Mouse (Mus musculus): ENCODE measurements around the gene Mblac1. TPM values are rescaled to one million over a fixed set of nuclear protein-coding genes. Genes with fewer than 3 reads are reported as not detected.

The Mblac1 gene
- total and polyA plus RNA-seq, 3 experiments: 1.7 to 3.5 (median 2.3) TPM

GRCm38 (mm10) chr5:138229511-138229910, 35.4 kb downstream of the Mblac1 start:
- Histone ChIP-seq H3K79me2 (replicated peaks; ENCODE audit: control insufficient read depth, insufficient read depth, low read length) (no peaks in the 10 kb centered on the region), H3K4me3 (no peak overlapping the region), H3K4me1 (ENCODE audit: control insufficient read depth, insufficient read depth, low read length) (no peaks in the 10 kb centered on the region), H3K27me3 (ENCODE audit: control insufficient read depth, insufficient read depth, low read length) (no peaks in the 10 kb centered on the region), H3K27ac (no peak overlapping the region), H3K36me3 (ENCODE audit: control insufficient read depth, insufficient read depth, low read length) (no peaks in the 10 kb centered on the region), H3K9ac (ENCODE audit: low read depth, low read length) (no peak overlapping the region)
- DNase-seq: no peak
- intact Hi-C loops (cut with DNase I): no loop called here
- 83% methylated on average over 3 of the region's 3 CpGs for WGBS
- TF ChIP-seq CTCF (IDR thresholded peaks at IDR 0.05) (no peak), POLR2A (IDR thresholded peaks at IDR 0.05; ENCODE audit: insufficient read depth, low read depth, low read length) (no peak), EP300 (IDR thresholded peaks at IDR 0.05; ENCODE audit: insufficient read depth, low read depth, low read length) (no peak)

- no peak for DNase-seq
- H3K27ac ChIP-seq: no peak overlapping the region
- no peaks in the 10 kb centered on the region for H3K4me1 ChIP-seq (ENCODE audit: control insufficient read depth, insufficient read depth, low read length)
- H3K4me3 ChIP-seq: no peak overlapping the region
- H3K27me3 ChIP-seq (ENCODE audit: control insufficient read depth, insufficient read depth, low read length): no peaks in the 10 kb centered on the region
- WGBS: 85% methylated on average over 2 of the region's 2 CpGs
- no peaks in the 10 kb centered on the region for H3K79me2 ChIP-seq (replicated peaks; ENCODE audit: control insufficient read depth, insufficient read depth, low read length)
- TF ChIP-seq CTCF (IDR thresholded peaks at IDR 0.05): no peak
- no peak for TF ChIP-seq EP300 (IDR thresholded peaks at IDR 0.05; ENCODE audit: insufficient read depth, low read depth, low read length)
- TF ChIP-seq POLR2A (IDR thresholded peaks at IDR 0.05; ENCODE audit: insufficient read depth, low read depth, low read length): no peak
- H3K36me3 ChIP-seq (ENCODE audit: control insufficient read depth, insufficient read depth, low read length): no peaks in the 10 kb centered on the region
- intact Hi-C loops (cut with DNase I): no loop called here
- no peak overlapping the region for H3K9ac ChIP-seq (ENCODE audit: low read depth, low read length)
Measured at GRCm38 (mm10) chr5:138233778-138234177, 39.7 kb downstream of the Mblac1 start.

GRCm38 (mm10) chr5:138234224-138234623, 40.1 kb downstream of the Mblac1 start:
- no peaks in the 10 kb centered on the region for H3K4me1 ChIP-seq (ENCODE audit: control insufficient read depth, insufficient read depth, low read length)
- no peak for DNase-seq
- intact Hi-C loops (cut with DNase I): no loop called here
- H3K79me2 ChIP-seq (replicated peaks; ENCODE audit: control insufficient read depth, insufficient read depth, low read length): no peaks in the 10 kb centered on the region
- TF ChIP-seq POLR2A (IDR thresholded peaks at IDR 0.05; ENCODE audit: insufficient read depth, low read depth, low read length): no peak
- TF ChIP-seq EP300 (IDR thresholded peaks at IDR 0.05; ENCODE audit: insufficient read depth, low read depth, low read length): no peak
- no peak for TF ChIP-seq CTCF (IDR thresholded peaks at IDR 0.05)
- H3K27ac ChIP-seq: no peak overlapping the region
- no peak overlapping the region for H3K4me3 ChIP-seq
- no peaks in the 10 kb centered on the region for H3K36me3 ChIP-seq (ENCODE audit: control insufficient read depth, insufficient read depth, low read length)
- no peak overlapping the region for H3K9ac ChIP-seq (ENCODE audit: low read depth, low read length)
- no peaks in the 10 kb centered on the region for H3K27me3 ChIP-seq (ENCODE audit: control insufficient read depth, insufficient read depth, low read length)

GRCm38 (mm10) chr5:138241511-138241910, 47.4 kb downstream of the Mblac1 start:
- intact Hi-C loops (cut with DNase I): no loop called here
- Histone ChIP-seq H3K27ac (no peak overlapping the region), H3K4me3 (no peak overlapping the region), H3K27me3 (ENCODE audit: control insufficient read depth, insufficient read depth, low read length) (no peaks in the 10 kb centered on the region), H3K4me1 (ENCODE audit: control insufficient read depth, insufficient read depth, low read length) (no peaks in the 10 kb centered on the region), H3K9ac (ENCODE audit: low read depth, low read length) (no peak overlapping the region), H3K36me3 (ENCODE audit: control insufficient read depth, insufficient read depth, low read length) (no peaks in the 10 kb centered on the region), H3K79me2 (replicated peaks; ENCODE audit: control insufficient read depth, insufficient read depth, low read length) (no peaks in the 10 kb centered on the region)
- no peak for DNase-seq
- TF ChIP-seq POLR2A (IDR thresholded peaks at IDR 0.05; ENCODE audit: insufficient read depth, low read depth, low read length): no peak
- TF ChIP-seq CTCF (IDR thresholded peaks at IDR 0.05): no peak
- TF ChIP-seq EP300 (IDR thresholded peaks at IDR 0.05; ENCODE audit: insufficient read depth, low read depth, low read length): no peak
- 22% methylated on average over 2 of the region's 2 CpGs for WGBS

Small RNAs within 50 kb of the gene (microRNA-seq; reads per million reads assigned to microRNA genes)
- gene Mir106b (1,050 to 5,702 reads per million in 2 experiments), gene Mir25 (780 to 1,868 reads per million in 2 experiments), gene Mir93 (11,630 to 14,308 reads per million in 2 experiments)

Other genes starting within 250 kb of the Mblac1 start
- gene Gjc3, start 231.2 kb upstream of the Mblac1 start, total RNA-seq (2021): under 1 TPM; 0.18 to 0.29 TPM
- 0.43 and 0.67 TPM in 2 replicates for gene Gjc3, start 231.2 kb upstream of the Mblac1 start, polyA plus RNA-seq (2012; rRNA removed)
- gene Azgp1, start 212.8 kb upstream of the Mblac1 start, total RNA-seq (2021): not detected
- gene Azgp1, start 212.8 kb upstream of the Mblac1 start, polyA plus RNA-seq (2012; rRNA removed): 1.1 TPM in 1 of 2 replicates, not detected in the other
- not detected for gene Smok3a, start 173.1 kb upstream of the Mblac1 start, total RNA-seq (2021)
- not detected in 2 replicates for gene Smok3a, start 173.1 kb upstream of the Mblac1 start, polyA plus RNA-seq (2012; rRNA removed)
- not detected for gene Smok3b, start 172.9 kb upstream of the Mblac1 start, total RNA-seq (2021)
- gene Smok3b, start 172.9 kb upstream of the Mblac1 start, polyA plus RNA-seq (2012; rRNA removed): not detected in 2 replicates
- not detected for gene Smok3c, start 141.1 kb upstream of the Mblac1 start, total RNA-seq (2021)
- not detected in 2 replicates for gene Smok3c, start 141.1 kb upstream of the Mblac1 start, polyA plus RNA-seq (2012; rRNA removed)
- gene Zkscan1, start 109.2 kb upstream of the Mblac1 start, total RNA-seq (2021): 10 to 100 TPM; 14.0 to 15.3 TPM
- gene Zkscan1, start 109.2 kb upstream of the Mblac1 start, polyA plus RNA-seq (2012; rRNA removed): 3.7 and 6.4 TPM in 2 replicates
- gene Zscan21, start 77.4 kb upstream of the Mblac1 start, total RNA-seq (2021): 10 to 100 TPM; 10.1 to 11.7 TPM
- 5.9 and 9.4 TPM in 2 replicates for gene Zscan21, start 77.4 kb upstream of the Mblac1 start, polyA plus RNA-seq (2012; rRNA removed)
- gene Zfp113, start 38.6 kb upstream of the Mblac1 start, total RNA-seq (2021): 1 to 10 TPM; 8.1 to 8.8 TPM
- 2.1 and 2.3 TPM in 2 replicates for gene Zfp113, start 38.6 kb upstream of the Mblac1 start, polyA plus RNA-seq (2012; rRNA removed)
- gene Cops6, start 33.2 kb upstream of the Mblac1 start, total RNA-seq (2021): 100 to 1,000 TPM; 121 to 135 TPM
- 116 and 149 TPM in 2 replicates for gene Cops6, start 33.2 kb upstream of the Mblac1 start, polyA plus RNA-seq (2012; rRNA removed)
- gene Ap4m1, start 22.3 kb upstream of the Mblac1 start, total RNA-seq (2021): 1 to 10 TPM; 7.3 to 7.5 TPM
- 15.2 and 16.3 TPM in 2 replicates for gene Ap4m1, start 22.3 kb upstream of the Mblac1 start, polyA plus RNA-seq (2012; rRNA removed)
- 1 to 10 TPM; 8.8 to 9.6 TPM for gene Mcm7, start 21.9 kb upstream of the Mblac1 start, total RNA-seq (2021)
- gene Mcm7, start 21.9 kb upstream of the Mblac1 start, polyA plus RNA-seq (2012; rRNA removed): 8.5 and 9.8 TPM in 2 replicates
- 10 to 100 TPM; 32.1 to 36.5 TPM for gene Taf6, start 6.9 kb upstream of the Mblac1 start, total RNA-seq (2021)
- 56.7 and 67.5 TPM in 2 replicates for gene Taf6, start 6.9 kb upstream of the Mblac1 start, polyA plus RNA-seq (2012; rRNA removed)
- 1 to 10 TPM; 5.9 to 7.2 TPM for gene Cnpy4, start 6.8 kb upstream of the Mblac1 start, total RNA-seq (2021)
- gene Cnpy4, start 6.8 kb upstream of the Mblac1 start, polyA plus RNA-seq (2012; rRNA removed): 2.2 and 4.1 TPM in 2 replicates
- gene Nxpe5, start 31.6 kb downstream of the Mblac1 start, total RNA-seq (2021): 1 to 10 TPM in 1 of 2 experiments, under 1 TPM in 1; 0.98 to 1.2 TPM
- 0.10 and 0.26 TPM in 2 replicates for gene Nxpe5, start 31.6 kb downstream of the Mblac1 start, polyA plus RNA-seq (2012; rRNA removed)
- 10 to 100 TPM; 45.5 to 54.3 TPM for gene Lamtor4, start 61.2 kb downstream of the Mblac1 start, total RNA-seq (2021)
- gene Lamtor4, start 61.2 kb downstream of the Mblac1 start, polyA plus RNA-seq (2012; rRNA removed): 151 and 163 TPM in 2 replicates
- 1 to 10 TPM; 3.7 to 4.0 TPM for gene BC037034, start 69.7 kb downstream of the Mblac1 start, total RNA-seq (2021)
- gene BC037034, start 69.7 kb downstream of the Mblac1 start, polyA plus RNA-seq (2012; rRNA removed): 10.4 and 15.2 TPM in 2 replicates
- gene Gal3st4, start 78.5 kb downstream of the Mblac1 start, total RNA-seq (2021): under 1 TPM; 0.23 to 0.30 TPM
- gene Gal3st4, start 78.5 kb downstream of the Mblac1 start, polyA plus RNA-seq (2012; rRNA removed): 0.29 and 0.70 TPM in 2 replicates
- gene Gm43720, start 85.6 kb downstream of the Mblac1 start, total RNA-seq (2021): not detected
- not detected in 2 replicates for gene Gm43720, start 85.6 kb downstream of the Mblac1 start, polyA plus RNA-seq (2012; rRNA removed)
- gene Gpc2, start 85.7 kb downstream of the Mblac1 start, total RNA-seq (2021): under 1 TPM; 0.09 to 0.39 TPM
- gene Gpc2, start 85.7 kb downstream of the Mblac1 start, polyA plus RNA-seq (2012; rRNA removed): 1.8 and 1.9 TPM in 2 replicates
- gene Stag3, start 85.9 kb downstream of the Mblac1 start, total RNA-seq (2021): not detected
- gene Stag3, start 85.9 kb downstream of the Mblac1 start, polyA plus RNA-seq (2012; rRNA removed): 0.29 and 0.98 TPM in 2 replicates
- gene Pvrig, start 147.6 kb downstream of the Mblac1 start, total RNA-seq (2021): under 1 TPM; 0.31 to 0.41 TPM
- gene Pvrig, start 147.6 kb downstream of the Mblac1 start, polyA plus RNA-seq (2012; rRNA removed): 0.14 and 0.15 TPM in 2 replicates
- 1 to 10 TPM; 3.5 to 4.5 TPM for gene Zfp157, start 247.2 kb downstream of the Mblac1 start, total RNA-seq (2021)
- gene Zfp157, start 247.2 kb downstream of the Mblac1 start, polyA plus RNA-seq (2012; rRNA removed): 1.9 and 5.5 TPM in 2 replicates